Mouse (Mus musculus) frontal cortex, postnatal 25 days (tissue): ENCODE results near the gene 2010300C02Rik.

ENCODE experiments used
- DNase-seq, 2 experiments: peaks; one replicate each; pipeline ENCODE4 v3.0.0; 2022; ENCODE audit warnings: low spot score in 2 of 2

The 2010300C02Rik gene

DNA sequence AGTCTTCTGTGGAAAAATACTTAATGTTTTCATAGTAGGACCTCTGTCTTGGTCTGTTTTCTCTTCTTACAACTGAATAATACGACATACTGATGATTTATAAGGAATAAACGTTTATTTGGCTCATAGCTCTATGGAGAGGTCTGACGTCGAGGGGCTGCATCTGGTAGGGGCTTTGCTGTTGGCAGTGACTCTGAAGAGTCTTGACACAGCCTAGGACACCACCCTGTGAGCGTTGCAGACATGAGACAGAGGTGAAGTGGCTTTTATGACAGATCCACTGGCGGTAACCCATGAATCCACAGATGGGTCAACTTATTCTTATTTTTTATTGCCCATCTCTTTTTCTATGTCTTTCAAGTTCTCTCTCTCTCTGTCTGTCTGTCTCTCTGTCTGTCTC lies 52.5 kb downstream of the 2010300C02Rik start:
- no peak for DNase-seq

DNA sequence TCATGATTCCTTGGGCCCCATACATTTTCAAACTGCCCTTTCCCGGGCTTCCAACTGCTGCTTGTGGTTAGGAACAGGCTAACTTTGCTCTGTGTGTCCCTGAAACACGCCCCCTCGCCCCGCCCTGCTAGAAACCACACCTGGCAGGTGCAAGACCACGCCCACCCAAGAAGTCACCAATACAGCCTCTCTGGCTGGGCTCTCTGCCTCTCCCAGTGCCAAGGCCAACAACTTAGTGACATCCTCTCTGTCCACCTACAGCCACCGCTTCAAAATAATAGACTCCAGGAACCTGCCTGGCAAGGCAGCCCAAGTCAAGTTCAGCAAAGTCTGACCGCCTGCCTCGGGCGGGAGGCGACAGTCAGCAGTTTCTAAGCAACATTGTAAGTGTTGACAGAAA lies 53.3 kb downstream of the 2010300C02Rik start:
- no peak for DNase-seq

- no peak for DNase-seq
Measured at GRCm38 (mm10) chr1:37665539-37666323, 54.2 kb downstream of the 2010300C02Rik start.

- no peak for DNase-seq
Measured at GRCm38 (mm10) chr1:37664496-37664895, 55.4 kb downstream of the 2010300C02Rik start.

DNA sequence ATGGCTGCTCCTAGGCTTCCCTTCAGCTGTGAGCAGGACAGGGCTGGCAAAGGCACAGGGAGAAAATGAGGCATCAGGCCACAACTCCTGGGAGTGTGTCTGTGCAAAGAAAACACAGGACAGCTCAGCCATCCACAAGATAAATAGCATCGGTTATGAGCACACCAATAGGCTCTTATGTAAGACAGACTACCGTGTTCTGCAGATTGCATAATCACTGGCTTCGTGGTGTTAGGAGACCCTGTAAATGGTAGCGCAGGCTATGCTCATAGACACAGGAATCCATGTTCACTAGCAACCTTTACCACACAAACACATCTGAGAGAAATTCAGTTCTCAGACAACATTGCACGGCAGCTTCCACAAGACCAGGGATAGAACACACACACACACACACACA lies 56.3 kb downstream of the 2010300C02Rik start:
- DNase-seq = no peak

DNA sequence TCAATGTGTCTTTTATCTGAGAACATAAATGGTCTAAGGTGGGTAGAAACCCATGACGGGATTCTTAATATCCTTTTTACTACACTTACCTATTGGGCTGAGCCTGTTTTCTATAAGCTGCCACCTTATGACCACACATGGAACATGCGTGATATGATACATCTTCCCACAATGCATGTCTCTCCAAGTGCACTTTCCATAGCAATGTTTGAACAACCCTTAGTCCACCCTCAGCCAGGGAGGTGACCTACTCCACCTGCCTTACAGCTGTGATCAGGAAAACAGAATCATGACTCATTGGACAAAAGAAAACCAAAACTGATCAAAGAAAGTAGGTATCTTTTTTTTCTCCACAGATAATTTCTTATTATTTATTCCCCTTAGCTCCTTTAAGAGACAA lies 63.9 kb downstream of the 2010300C02Rik start:
- no peak for DNase-seq

DNA sequence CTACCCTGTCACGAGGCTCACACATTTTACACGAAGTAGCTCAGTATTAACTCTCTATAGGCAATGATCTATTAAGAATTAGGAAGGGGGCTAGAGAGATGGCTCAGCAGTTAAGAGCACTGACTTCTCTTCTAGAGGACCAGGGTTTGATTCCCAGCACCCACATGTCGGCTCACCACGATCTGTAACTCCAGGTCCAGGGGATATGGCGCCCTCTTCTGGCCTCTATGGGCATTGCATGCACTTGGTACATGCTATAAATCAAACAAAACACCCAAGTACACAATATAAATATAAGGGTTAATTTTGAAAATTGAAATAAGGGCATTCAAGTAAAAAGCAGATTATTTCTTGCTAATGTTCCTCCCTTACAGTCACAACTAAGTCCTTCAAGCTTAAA lies 65.9 kb downstream of the 2010300C02Rik start:
- DNase-seq = no peak

DNA sequence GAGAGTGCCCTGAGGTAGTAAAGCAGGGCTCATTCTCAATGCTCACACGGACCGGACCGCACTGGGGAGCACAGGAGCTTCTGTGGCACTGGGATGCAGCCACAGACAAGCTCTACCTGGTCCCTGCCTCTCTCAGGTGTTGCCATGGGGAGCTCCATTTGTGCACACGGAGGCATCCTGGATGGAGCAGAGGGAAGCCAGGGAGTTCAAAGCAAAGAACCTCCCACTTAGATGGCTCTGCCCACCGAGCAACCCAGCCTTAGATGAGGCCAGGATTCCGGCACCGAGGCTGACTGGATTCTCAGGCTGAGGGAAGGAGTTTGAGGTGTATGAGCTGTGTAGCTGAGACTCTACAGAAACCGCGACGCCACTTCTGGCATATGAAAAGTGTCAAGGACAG lies 72.8 kb downstream of the 2010300C02Rik start:
- no peak for DNase-seq

GRCm38 (mm10) chr1:37644501-37644900 lies 75.4 kb downstream of the 2010300C02Rik start:
- DNase-seq = no peak

DNA sequence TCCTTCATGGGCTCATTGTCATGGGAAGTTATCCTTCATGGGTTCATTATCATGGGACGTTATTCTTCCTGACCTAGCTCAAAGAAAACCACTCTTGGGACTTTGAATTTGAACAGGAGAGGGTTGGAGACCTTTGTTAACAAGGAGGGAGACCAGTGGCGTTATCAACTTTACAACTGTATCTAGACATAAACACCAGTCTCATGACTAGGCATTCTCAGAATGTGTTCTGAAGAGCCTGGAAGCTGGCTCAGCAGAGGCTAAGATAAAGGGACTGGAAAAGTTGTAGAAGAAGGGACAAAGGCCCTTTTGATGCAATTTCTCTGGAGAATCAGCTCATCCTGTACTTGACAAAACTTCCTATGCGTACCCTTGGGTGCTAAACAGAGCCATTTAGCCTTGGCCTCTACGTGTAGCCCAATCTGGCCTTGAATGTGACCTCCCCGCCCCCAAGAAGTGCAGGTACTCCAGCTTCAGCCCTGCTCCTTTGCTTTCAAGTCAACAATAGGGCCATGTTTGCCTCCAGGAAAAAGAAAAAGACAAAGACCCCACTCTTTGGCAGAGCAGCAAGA lies 76.0 kb downstream of the 2010300C02Rik start:
- no peak for DNase-seq

DNA sequence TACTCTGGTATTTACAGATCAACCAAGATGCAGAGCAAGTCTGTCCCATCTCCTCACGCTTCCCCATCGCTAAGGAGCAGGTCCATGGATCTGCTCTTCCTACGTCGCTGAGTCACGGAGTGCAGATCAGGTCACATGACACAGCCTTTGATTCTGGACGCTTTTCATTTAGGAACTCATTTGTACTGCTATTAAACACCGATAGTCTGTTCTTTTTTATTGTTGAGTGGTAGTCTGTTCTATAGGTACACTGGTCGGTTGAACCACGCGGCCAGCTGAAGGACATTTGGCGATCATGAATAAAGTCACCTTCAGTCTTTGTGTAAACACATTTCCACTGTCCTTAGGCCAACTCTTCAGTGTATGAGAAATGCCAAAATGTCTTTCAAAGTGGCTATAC lies 78.5 kb downstream of the 2010300C02Rik start:
- no peak for DNase-seq

DNA sequence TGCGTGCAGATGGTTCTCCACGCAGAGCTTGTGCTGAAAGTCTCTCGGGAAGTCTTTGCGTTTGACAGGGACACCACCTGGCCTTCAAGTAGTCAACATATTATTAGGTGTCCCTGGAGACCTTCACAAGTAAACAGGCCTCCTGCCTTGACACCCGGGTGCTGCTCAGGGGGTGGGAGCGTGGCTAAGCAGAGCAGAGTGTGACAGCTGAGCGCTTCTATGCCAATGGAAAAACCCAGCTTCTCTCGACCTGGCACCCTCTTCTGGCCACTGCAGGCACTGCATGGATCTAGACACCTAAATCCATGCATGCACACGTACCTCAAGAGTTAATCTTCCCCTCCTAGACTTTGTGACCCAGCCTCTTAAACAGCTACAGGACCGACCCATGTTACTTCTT lies 80.8 kb downstream of the 2010300C02Rik start:
- peak; percentile 77 to 87 for DNase-seq

DNA sequence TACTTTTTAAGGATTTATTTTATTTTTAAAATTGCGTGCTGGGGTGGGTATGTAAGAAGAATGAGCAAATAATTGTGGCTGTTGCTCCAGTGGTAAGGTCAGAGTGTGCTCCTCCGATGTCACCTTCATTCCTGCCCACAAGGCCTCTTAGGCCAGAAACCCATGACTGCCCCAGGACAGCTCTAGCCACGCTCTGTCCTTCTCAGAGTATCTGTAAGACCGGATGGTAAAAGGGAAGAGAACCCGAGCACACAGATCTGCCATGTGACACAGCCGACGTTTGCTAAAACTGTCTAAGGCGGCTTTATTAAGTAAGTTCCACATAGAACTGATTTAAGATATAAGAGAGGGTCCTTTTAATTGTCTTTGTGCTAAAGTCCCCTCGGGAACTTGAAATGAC lies 81.3 kb downstream of the 2010300C02Rik start:
- DNase-seq = no peak

DNA sequence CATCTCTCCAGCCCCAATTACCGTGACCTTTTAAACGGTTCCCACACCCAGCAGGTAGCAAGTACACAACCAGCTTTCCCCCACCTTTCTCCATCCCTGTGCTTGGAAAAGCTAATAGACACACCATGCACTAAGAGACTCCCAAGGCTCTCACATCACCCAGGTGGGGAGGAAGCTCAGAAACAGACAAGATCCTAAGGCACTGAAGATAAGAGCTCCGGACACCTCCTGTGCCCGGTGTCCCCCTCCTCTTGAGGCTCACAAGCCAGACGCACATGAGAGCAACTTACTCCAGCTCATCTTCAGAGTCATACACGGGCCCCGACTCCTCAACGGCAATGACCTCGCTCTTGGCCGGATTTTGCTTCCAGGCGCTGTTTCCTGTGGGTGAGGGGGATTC lies 82.3 kb downstream of the 2010300C02Rik start:
- DNase-seq = no peak

- DNase-seq = no peak
Measured at GRCm38 (mm10) chr1:37636824-37637223, 83.1 kb downstream of the 2010300C02Rik start.

DNA sequence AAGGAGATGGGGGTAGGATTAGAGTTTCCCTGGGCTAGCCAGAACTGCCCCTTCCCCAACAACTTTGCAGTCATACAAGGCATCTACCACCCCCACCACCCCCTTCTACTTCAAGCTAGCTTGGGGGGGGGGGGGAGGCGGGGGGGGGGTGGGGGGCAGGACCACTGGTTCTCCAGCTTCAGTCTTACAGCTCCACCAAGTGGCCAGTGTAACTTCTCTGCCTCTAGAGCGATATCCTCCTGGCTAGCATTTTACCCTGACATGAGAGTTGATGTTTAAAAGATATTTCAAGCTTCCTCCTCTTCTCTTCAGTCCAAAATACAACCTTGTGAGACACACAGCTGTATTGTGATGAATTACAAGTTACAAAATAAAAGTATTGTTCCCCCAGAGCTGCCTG lies 83.7 kb downstream of the 2010300C02Rik start:
- DNase-seq = no peak

DNA sequence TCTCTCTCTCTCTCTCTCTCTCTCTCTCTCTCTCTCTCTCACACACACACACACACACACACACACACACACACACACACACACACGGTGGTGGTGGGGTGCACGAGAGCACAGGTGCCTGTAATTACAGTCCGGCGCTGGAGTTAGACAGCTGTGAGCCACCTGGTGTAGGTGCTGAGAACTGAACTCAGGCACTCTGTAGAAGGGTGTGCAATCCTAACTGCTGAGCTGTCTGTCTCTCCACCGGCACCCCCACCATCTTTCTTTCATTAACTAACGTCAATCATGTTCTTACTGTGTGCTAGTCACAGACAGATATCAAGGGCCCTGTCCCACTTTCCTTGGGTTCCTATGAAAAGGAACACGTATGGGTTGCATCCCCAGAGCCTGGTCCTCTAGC lies 84.2 kb downstream of the 2010300C02Rik start:
- DNase-seq = no peak

DNA sequence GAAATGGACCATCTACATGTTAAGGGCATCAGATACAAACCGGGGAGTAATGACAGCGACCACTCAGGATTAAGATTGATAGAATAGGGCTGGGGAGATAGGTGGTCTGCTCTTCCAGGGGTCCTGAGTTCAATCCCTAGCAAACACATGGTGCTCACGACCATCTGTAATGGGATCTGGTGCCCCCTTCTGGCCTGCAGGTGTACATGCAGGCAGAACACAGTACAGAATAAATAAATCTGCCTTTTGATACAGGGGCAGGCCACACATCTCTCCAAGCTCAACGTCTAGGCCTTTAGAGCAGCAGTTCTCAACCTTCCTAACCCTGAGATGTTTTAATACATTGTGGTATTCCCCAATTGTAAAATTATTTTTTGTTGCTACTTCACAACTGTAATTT lies 85.2 kb downstream of the 2010300C02Rik start:
- no peak for DNase-seq

DNA sequence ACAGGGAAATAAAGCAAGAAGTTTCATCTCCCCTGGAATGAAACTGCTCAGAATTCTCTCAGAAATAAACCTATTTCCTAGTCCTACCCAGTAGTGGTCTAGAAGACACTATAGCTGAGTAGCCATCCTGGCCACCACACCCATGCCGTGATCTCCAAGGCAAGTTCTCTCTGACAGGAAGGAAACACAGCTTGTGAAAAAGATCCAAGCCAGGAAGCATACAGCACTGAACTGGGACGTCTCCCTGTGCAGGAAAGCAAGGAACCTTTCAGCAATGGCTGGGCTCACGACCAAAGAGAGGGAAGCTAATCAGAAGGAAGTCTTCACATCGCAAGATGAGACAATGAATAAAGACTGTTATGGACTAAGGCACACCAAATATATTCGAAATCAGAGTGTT lies 86.4 kb downstream of the 2010300C02Rik start:
- DNase-seq = no peak

DNA sequence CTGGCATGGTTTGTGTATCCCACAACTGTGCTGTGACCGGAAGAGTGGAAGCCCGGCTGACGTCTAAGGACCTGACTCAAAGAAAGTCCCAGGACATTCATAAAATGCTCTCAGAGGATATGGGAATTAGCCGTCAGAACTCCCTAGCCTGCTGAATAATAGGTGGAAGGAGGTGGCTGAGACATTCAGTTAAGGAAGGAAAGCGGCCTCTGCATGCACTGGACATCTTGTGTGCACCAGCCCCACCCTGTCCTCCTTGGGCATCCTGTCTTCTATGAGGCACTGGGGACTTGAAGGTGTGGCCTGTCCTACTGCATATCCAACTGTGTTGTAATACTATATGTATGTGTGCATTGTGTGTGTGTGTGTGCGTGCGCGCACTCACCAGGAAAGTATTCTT lies 87.5 kb downstream of the 2010300C02Rik start:
- no peak for DNase-seq

- DNase-seq = no peak
Measured at GRCm38 (mm10) chr1:37631456-37631855, 88.4 kb downstream of the 2010300C02Rik start.

- no peak for DNase-seq
Measured at GRCm38 (mm10) chr1:37630412-37631210, 89.3 kb downstream of the 2010300C02Rik start.

DNA sequence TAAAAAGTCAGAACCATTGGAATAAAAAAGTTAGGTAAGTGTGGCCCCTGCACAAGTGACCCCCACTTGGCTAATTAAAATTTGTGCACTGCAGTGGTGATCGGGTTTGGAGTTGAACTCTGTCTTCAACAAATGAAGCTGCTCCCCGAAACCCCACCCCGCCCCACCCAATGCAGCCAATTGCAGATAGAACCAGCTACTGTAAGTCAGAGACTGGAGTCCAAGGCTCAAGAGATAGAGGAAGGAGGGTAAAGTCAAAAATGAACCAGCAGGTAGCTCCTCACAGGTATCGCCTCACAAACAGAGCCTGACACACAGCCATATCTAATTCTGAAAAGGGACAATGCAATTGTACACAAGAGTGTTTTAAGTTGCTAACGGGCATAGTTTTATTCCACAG lies 90.0 kb downstream of the 2010300C02Rik start:
- no peak for DNase-seq
